In the genomic region with DNA sequence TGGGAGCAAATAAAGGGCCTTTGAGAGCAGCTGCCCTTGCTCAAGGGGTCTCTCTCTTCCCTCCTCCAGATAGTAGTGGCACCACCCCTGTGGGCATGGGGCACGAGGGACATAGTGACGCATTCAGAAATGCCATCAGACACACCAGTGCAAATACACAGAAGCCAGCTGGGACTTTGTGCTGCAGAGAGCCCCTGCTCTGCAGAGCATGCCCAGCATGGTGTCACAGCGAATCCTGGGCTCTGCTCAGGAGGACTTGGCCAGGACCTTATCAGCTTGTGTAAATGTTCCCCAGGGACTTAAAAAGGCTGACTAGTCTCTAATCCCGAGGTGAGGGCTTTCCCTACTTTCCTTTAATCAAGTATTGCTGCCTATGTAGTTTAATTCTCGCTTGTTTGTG, we compare ENCODE assay signal across 11 mouse cellular contexts. TPM values are rescaled to one million over a fixed set of nuclear protein-coding genes. Genes with fewer than 3 reads are reported as not detected.
DNase-seq lines count a peak whose midpoint lies in the region; ATAC-seq lines count a peak whose summit lies in the region.
"Had no signal": no experiment of that assay in that cellular context is flagged by ENCODE, and none has a peak within 500 bp of the region (broad histone marks: within the 10 kb centered on the region; RNA-seq: fewer than 3 reads in every experiment).

No protein-coding gene starts in this region.

- no peaks in the 10 kb centered on the region for H3K9me3 ChIP-seq in heart, embryonic 15.5 days (replicated peaks)
- no peaks in the 10 kb centered on the region for H3K9me3 ChIP-seq in heart, embryonic 16.5 days (replicated peaks; ENCODE audit: control insufficient read depth, low read length)

- intact Hi-C loops in heart, postnatal 10 days (cut with DNase I), result no loop called here

- peak overlapping the region; percentile 26 for H3K27ac ChIP-seq in heart, embryonic 15.5 days
- peak overlapping the region; percentile 50; the same call in 1 of the 2 replicates for H3K27ac ChIP-seq in heart, embryonic 16.5 days (ENCODE audit: low read length)
- H3K27ac ChIP-seq: hindbrain, postnatal 0 days had no signal

- H3K9ac ChIP-seq in heart, embryonic 15.5 days, result no peak overlapping the region
- H3K9ac ChIP-seq in heart, embryonic 16.5 days (ENCODE audit: low read length), result no peak overlapping the region

- H3K4me2 ChIP-seq in heart, embryonic 15.5 days, result no peak overlapping the region
- H3K4me2 ChIP-seq in heart, embryonic 16.5 days (ENCODE audit: low read depth, low read length), result no peak overlapping the region; the same call in 1 of the 2 replicates

- no peak for ATAC-seq in heart, embryonic 15.5 days (replicated peaks; ENCODE audit: insufficient number of reproducible peaks, insufficient read depth, low FRiP score, low read depth)
- peak; percentile 56 for ATAC-seq in heart, embryonic 16.5 days (replicated peaks; ENCODE audit: extremely low read depth, insufficient read depth, low FRiP score)

- 20% methylated on average over 5 of the region's 5 CpGs for WGBS in heart, embryonic 15.5 days
- WGBS in heart, embryonic 16.5 days, result 23% methylated on average over 5 of the region's 5 CpGs

- no peaks in the 10 kb centered on the region for H3K36me3 ChIP-seq in heart, embryonic 15.5 days
- no peaks in the 10 kb centered on the region for H3K36me3 ChIP-seq in heart, embryonic 16.5 days (ENCODE audit: control insufficient read depth, insufficient read depth)

- no peak overlapping the region for H3K4me3 ChIP-seq in heart, embryonic 15.5 days
- H3K4me3 ChIP-seq in heart, embryonic 16.5 days (ENCODE audit: low read length), result no peak overlapping the region

- no peaks in the 10 kb centered on the region for H3K27me3 ChIP-seq in heart, embryonic 15.5 days
- H3K27me3 ChIP-seq in heart, embryonic 16.5 days (ENCODE audit: control insufficient read depth, insufficient read depth, low read length), result no peaks in the 10 kb centered on the region

- peaks cover 64% of the 10 kb centered on the region for H3K4me1 ChIP-seq in heart, embryonic 15.5 days (replicated peaks)
- peaks cover 33% of the 10 kb centered on the region for H3K4me1 ChIP-seq in heart, embryonic 16.5 days (ENCODE audit: control insufficient read depth, insufficient read depth, low read length)

- DNase-seq in heart, postnatal 10 days, result no peak
- DNase-seq in liver, result peak; percentile 55
- DNase-seq in lung, postnatal 36 days, result peak; percentile 58
- no peak for DNase-seq in ovary, adult 18-20 months (ENCODE audit: low spot score)
- no peak for DNase-seq in adrenal gland, postnatal 25 days

RNA-seq across cellular contexts. Expression of gene Aqp1, which starts 5.5 kb away (rescaled TPM):
- 42.8 and 51.1 TPM in 2 replicates for polyA plus RNA-seq in heart, embryonic 15.5 days (2015; fragmentation: Nextera tagmentation; extraction: Ambion mirVana)
- total RNA-seq in heart, postnatal 10 days (2021), result 100 to 1,000 TPM; 195 to 252 TPM
- 59.2 and 62.7 TPM in 2 replicates for polyA plus RNA-seq in heart, embryonic 16.5 days (2015; fragmentation: Nextera tagmentation; extraction: Ambion mirVana)
- 34.6 and 48.9 TPM in 2 replicates for total RNA-seq in adrenal gland, postnatal 25 days (2021)

RNA-seq across cellular contexts. Expression of gene Ghrhr, which starts 34.4 kb away (rescaled TPM):
- not detected in 2 replicates for polyA plus RNA-seq in heart, embryonic 15.5 days (2015; fragmentation: Nextera tagmentation; extraction: Ambion mirVana)
- total RNA-seq in heart, postnatal 10 days (2021), result not detected
- not detected in 2 replicates for polyA plus RNA-seq in heart, embryonic 16.5 days (2015; fragmentation: Nextera tagmentation; extraction: Ambion mirVana)
- total RNA-seq in adrenal gland, postnatal 25 days (2021), result not detected in 2 replicates
- total RNA-seq: common myeloid progenitor, adult 5-6 weeks; gastrocnemius, adult 8-10 months; hindbrain, postnatal 0 days; left cerebral cortex, postnatal 4 days had no signal
- polyA plus RNA-seq: hindbrain, postnatal 0 days had no signal

Comparison
In these comparisons a context has a peak if more than half of its experiments do, and no peak if none do; other contexts are left out.
1. DNase-seq: peak in liver (single experiment) and lung, postnatal 36 days (single experiment); none in heart, postnatal 10 days (0 of 2), ovary, adult 18-20 months (single experiment) and adrenal gland, postnatal 25 days (single experiment).